8 mouse cellular contexts compared by ENCODE assay signal in the genomic region with DNA sequence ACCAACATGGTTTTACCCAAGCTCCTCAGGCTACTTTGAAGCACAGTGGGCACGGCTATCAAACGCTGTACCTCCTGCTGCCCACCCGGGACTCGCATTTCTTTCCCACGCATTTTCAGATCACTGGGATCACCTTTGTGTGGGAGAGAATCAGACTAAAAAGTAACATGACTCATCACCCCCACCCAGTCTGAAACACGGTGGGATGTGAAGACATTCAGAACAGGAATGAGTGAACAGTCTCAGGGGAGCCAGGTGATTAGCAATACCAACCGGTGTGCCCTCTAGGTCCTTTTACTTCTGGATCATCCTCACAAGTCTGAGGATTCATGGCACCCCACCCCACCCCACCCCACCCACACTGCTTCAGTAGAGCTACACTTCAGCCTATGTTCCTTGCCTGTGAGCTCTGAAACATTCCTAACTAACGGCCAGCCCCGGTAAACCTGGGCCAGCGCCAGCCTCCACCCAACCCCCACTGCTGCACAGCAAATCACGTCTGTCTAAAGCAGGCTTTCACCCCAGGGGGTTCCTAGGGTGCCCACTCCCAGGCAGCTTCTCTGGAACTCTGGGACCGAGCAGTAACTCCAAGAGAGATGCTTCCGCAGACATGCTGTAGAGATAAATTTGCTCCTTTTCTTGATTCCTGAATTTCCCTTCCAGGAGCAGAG. TPM values are rescaled to one million over a fixed set of nuclear protein-coding genes. Genes with fewer than 3 reads are reported as not detected.
DNase-seq lines count a peak whose midpoint lies in the region; ATAC-seq lines count a peak whose summit lies in the region.

No protein-coding gene starts in this region.

- peak overlapping the region; percentile 96 for H3K27ac ChIP-seq in hindbrain, embryonic 10.5 days
- H3K27ac ChIP-seq in midbrain, embryonic 10.5 days (replicated peaks) = peak overlapping the region; percentile 96

- intact Hi-C loops in heart, postnatal 10 days (cut with DNase I) = loop anchor here (5.0 to 10.0 kb wide), 3 partner anchors 286 to 586 kb away; no protein-coding TSS in a partner anchor

- H3K27me3 ChIP-seq in hindbrain, embryonic 10.5 days (ENCODE audit: insufficient read depth, poor library complexity, severe bottlenecking) = peaks cover 13% of the 10 kb centered on the region
- H3K27me3 ChIP-seq in midbrain, embryonic 10.5 days (ENCODE audit: low read depth, poor library complexity, severe bottlenecking) = peaks cover 21% of the 10 kb centered on the region

- no peak for ATAC-seq in CD4-positive, CD25-positive, alpha-beta regulatory T cell, adult 4 months

- no peaks in the 10 kb centered on the region for H3K36me3 ChIP-seq in hindbrain, embryonic 10.5 days
- H3K36me3 ChIP-seq in midbrain, embryonic 10.5 days = no peaks in the 10 kb centered on the region

- peak overlapping the region; percentile 79 for H3K4me3 ChIP-seq in hindbrain, embryonic 10.5 days
- H3K4me3 ChIP-seq in midbrain, embryonic 10.5 days = peak overlapping the region; percentile 78

- peaks cover 33% of the 10 kb centered on the region for H3K4me1 ChIP-seq in hindbrain, embryonic 10.5 days (replicated peaks)
- H3K4me1 ChIP-seq in midbrain, embryonic 10.5 days = peaks cover 40% of the 10 kb centered on the region

- 10% methylated on average over 13 of the region's 13 CpGs for WGBS in hindbrain, embryonic 10.5 days
- 11% methylated on average over 13 of the region's 13 CpGs for WGBS in midbrain, embryonic 10.5 days

- DNase-seq in heart, postnatal 4 days = peak; percentile 20
- DNase-seq in heart, postnatal 10 days = no peak
- peak; percentile 9 for DNase-seq in embryo, embryonic 9.5 days (ENCODE audit: extremely low spot score)
- DNase-seq in hindbrain, embryonic 10.5 days (ENCODE audit: low spot score) = no peak
- no peak for DNase-seq in midbrain, embryonic 10.5 days (ENCODE audit: low spot score)
- DNase-seq in telencephalon, adult 2 months (ENCODE audit: low read depth, low spot score) = peak; percentile 26
- no peak for DNase-seq in spleen, postnatal 10 days (ENCODE audit: low spot score in 2 of 2)

- H3K9me3 ChIP-seq in hindbrain, embryonic 10.5 days = no peaks in the 10 kb centered on the region
- no peaks in the 10 kb centered on the region for H3K9me3 ChIP-seq in midbrain, embryonic 10.5 days (replicated peaks)

RNA-seq across cellular contexts. Expression of gene Fat3, which starts 1.7 kb away (rescaled TPM):
- 1 to 10 TPM; 3.0 to 3.7 TPM for total RNA-seq in heart, postnatal 4 days (2021)
- total RNA-seq in heart, postnatal 10 days (2021) = 1 to 10 TPM; 1.3 to 1.4 TPM
- polyA plus RNA-seq in hindbrain, embryonic 10.5 days (2016; fragmentation: Nextera tagmentation; extraction: Ambion mirVana) = 5.9 and 6.5 TPM in 2 replicates
- 7.0 and 7.6 TPM in 2 replicates for polyA plus RNA-seq in midbrain, embryonic 10.5 days (2016; fragmentation: Nextera tagmentation; extraction: Ambion mirVana)
- polyA plus RNA-seq in CD4-positive, CD25-positive, alpha-beta regulatory T cell, adult 4 months (2017; shearing (Covaris generic)) = under 1 TPM in 1 of 2 experiments, not detected in 1; 0.31 TPM

Comparison
In these comparisons a context has a peak if more than half of its experiments do, and no peak if none do; other contexts are left out.
1. DNase-seq: peak in heart, postnatal 4 days (single experiment), embryo, embryonic 9.5 days (single experiment) and telencephalon, adult 2 months (single experiment); none in heart, postnatal 10 days (0 of 2), hindbrain, embryonic 10.5 days (single experiment), midbrain, embryonic 10.5 days (single experiment) and spleen, postnatal 10 days (0 of 2).